Mouse (Mus musculus): ENCODE results near the gene Plxnc1.

Plxnc1 gene

DNA sequence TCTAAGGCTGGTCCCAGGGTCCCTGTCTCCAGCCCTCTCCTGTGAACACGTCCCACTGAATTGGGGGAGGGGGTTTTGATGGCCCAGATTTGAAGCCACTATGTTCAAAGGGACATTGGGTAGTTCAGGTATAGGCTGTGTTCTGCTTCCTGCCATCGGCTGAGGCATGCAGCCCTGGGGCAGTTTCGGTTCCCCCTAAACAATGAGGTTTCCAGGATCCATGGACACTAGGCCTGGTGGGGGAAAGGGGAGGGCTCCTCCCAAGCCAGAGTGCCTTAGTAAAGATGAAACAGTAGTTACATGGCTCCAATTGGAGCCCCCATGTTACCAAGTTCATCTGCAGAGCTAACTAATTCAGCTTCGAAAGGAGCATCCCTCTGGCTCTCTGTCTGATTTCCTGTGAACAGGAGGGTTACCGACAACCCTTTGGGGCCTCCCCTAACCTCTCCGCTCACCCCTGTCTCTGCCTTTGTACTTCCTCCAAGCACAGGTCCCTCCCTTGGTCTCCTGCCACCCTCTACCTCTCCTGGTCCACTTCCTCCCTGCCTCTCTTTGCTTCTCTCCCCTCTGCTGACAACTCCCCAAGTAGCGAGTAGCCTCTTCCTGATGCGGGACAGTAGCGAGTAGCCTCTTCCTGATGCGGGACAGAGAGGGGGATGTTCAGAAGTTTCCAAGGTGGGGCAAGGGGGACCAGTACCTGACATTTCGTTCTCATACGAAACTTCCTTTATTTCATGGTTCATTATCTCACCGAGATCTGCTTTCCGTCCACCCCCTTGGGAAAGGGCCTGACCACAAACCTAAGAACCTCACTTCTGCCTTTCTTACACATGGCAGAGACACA is 116.5 kb downstream of the Plxnc1 start:
- ATAC-seq (ENCODE audit: insufficient number of reproducible peaks, low FRiP score, low TSS enrichment): no peak

DNA sequence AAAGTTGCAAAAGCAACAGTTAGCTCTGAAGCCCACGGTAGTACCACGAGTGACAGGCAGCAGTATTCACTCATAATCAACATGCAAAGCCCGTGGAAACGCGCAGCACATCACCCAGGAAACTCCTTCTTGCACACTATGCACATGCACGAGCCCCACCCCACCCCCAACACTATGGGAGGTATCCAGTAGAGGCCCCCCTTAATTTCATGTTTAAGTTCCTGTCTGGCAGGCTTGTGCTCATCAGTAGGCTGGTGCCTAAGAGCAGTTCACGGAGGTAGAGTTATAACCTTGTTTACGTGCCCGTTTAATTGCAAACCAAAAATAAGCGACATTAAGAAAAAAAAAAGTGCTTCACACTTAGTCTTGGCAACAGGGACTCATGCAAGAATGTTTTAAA is 117.3 kb downstream of the Plxnc1 start:
- ATAC-seq (ENCODE audit: insufficient number of reproducible peaks, low FRiP score, low TSS enrichment): no peak

DNA sequence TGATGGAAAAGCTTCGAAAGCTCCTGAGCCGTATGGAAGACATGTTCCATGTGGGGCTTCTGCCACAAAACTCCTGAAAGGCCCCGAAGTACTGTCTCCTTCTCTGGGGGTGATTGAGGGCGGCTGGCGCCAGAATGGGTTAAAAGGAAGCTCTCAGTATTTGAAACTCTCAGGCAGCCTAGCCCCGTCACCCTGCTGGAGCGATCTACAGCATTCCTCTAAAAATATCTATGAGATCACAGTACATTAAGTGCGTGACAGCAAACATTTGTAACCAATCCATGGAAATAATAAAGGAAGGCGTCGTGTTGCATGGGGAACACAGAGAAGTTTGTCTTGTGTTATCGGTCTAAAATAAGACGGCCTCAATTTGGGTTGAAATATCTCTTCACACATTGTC is 118.2 kb downstream of the Plxnc1 start:
- no peak for ATAC-seq (ENCODE audit: insufficient number of reproducible peaks, low FRiP score, low TSS enrichment)

DNA sequence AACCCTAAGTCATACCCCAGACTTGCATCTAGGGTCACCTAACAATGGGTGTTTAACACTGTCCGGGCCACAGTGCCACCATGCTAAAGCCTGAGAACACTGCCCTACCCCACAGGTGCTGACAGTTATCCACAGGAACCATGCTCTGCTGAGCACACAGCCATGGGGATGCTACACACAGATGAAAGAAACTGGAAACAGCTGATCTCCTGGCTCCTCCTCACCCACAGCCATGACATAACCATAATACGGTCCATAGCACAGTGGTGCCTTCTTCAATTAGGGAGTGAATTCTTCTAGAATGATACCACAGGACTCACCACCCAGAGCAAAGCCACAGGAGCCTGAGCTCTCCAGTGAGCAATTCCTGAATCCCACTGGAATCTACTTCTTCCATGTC is 118.7 kb downstream of the Plxnc1 start:
- no peak for ATAC-seq (ENCODE audit: insufficient number of reproducible peaks, low FRiP score, low TSS enrichment)

DNA sequence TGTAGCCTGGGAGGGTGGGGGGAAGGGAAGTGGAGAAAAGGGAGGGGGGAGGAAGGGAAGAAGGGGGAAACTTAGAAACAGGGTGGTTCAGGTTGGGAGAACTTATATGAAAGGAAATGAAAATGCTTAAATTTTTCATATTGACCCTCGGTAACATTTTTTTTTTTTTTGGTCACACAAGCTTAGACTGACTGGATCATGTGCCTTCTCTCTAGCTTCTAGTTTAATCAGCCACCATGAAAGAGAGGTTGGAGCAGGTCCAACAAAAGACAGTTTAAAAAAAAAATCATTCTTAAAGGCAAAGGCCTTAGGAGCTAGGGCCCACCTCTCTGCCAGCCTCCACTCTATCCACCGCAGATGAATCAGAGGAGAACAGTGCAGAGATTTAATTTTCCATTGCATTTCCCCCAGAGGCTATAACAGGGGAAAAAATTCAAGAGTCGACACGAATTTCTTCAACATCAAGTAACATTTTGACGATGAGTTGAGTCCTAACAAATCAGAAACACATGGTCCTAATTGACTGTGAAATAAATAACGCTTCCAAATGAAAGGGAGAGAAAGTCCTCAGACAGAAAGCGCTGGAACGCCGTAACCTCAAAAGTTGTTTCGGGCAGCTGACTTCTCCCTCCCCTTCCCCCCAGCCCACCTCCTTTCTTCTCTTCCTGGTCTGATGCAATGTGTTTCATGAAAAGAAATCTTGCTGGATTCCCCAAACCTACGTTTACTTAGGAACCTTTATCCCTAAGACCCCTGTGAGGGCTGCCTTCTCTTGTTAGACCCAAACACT is 120.5 kb downstream of the Plxnc1 start:
- no peak for ATAC-seq (ENCODE audit: insufficient number of reproducible peaks, low FRiP score, low TSS enrichment)

DNA sequence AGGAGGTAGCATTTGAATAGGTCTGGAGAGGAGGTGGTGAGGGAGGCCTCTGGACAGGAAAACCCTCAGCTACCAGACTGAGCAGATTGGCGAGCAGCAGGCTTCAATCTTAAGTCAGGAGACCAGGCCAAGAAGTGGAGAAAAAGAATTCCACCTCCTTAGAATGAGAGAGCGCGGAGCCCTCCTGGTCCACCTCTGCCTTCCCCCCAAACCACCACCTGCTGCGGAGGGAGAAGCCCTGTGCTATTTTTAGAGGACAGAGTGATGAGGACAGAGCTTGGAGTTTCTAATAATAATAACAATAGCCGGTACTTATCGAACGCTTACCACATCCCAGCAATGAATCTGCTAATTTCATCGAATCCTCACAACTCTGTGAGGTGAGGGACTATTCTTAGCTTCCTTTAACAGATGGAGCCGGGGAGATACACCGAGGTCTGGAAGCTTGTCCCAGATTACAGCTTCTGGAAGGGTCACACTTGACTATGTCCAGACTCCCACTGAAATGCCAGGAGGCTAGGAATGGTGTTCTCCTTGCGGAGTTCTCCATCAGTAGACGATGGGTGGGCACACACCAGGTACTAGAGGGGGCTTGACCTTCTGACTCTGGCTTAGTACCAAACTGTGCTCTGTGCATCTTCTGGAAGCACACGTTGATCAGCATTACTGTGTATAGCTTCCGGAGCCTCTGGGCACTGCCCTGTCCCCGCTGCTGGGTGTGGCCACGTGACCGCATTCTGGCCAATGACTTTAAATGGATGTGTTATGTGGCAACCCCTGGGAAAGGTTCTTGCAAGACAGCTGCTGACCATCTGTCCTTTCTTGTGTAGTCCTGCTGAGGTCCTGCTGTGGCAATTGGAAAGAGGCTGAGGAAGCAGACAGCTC is 125.6 kb downstream of the Plxnc1 start:
- peak; percentile 68 for ATAC-seq (ENCODE audit: insufficient number of reproducible peaks, low FRiP score, low TSS enrichment)

DNA sequence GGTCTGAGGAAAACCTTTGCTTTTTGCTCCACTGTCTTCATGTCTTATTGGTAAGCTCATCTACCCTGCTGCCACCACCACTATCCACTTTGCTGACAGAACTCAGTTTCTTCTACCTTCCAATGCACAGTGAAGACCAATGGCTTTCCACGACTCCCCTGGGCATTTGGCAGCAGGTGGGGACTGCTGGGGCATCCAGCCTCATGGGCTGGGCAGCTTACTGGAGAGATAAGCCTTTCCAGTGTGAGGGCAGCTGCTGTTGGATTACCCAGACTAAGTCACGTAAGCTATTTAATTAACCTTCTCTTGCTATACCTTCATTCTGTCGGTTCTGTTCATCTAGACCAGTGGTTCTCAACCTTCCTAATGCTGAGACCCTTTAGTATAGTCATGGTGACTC is 126.5 kb downstream of the Plxnc1 start:
- ATAC-seq (ENCODE audit: insufficient number of reproducible peaks, low FRiP score, low TSS enrichment): no peak

DNA sequence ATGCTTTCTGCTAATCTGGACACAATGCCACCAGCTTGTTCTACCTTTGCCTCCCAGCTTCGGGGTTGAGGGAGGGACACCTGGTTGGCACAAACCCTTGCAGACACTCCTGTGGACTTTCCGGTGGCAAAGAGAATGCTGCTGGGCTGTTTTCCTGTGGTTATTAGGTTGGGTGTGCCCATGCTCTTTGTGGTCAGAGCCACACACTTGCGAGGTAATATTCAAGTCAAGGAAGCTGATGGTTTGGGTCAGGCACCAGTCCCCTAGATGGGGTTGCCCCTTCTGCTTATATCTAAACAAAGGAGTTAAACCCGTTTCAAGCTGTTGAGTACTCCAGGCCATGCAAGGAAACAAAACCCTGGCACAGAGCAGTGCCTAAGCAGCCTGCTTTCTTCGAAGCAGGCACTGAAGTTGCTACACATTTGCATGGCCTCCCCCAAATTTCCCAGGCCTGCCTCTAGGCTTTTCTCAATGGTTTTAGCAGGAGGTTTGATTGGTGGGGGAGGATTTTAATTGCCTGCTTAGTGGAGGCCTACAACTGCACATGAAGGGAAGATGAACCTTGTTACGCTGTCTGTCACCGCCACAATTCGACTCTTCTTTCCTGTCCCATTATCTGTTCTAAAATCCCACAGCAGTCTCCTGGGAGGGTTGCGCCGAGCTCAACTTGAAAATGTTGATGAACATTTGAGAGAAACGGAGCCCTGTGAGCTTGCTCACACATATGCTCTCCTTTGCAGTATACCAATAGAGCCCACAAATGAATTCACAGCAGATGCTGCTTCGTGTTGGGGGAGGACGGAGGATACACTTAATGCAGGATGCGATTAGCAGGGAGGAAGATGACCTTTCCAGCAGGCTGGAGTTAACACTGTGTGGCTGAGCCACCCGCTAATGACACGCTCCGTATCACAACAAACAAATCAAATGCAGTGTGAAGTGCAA is 132.5 kb downstream of the Plxnc1 start:
- no peak for ATAC-seq (ENCODE audit: insufficient number of reproducible peaks, low FRiP score, low TSS enrichment)

DNA sequence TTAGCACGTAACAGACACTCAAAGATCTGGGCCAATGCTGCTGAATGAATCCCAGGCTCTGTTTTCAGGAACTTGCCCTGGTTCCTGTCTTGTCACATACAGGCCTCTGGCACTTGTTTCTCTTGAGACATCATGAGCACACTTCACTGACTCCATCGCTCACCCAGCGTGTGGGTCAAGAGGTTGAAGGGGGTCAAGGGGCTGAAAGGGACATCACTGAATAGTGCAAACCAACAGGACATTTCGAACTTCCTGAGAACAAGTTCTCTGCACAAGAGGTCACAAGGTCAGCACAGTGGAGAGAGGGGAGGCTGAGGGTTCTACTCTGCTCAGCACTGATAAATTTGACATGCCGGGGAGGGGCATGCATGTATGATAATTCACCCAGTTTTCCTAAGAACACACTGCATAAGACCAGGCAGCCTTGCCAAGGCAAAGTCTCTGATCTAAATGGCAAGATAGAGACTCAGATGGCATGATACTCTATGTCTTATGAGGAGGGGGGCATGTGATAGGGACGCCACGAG is 134.6 kb downstream of the Plxnc1 start:
- no peak for ATAC-seq (ENCODE audit: insufficient number of reproducible peaks, low FRiP score, low TSS enrichment)

DNA sequence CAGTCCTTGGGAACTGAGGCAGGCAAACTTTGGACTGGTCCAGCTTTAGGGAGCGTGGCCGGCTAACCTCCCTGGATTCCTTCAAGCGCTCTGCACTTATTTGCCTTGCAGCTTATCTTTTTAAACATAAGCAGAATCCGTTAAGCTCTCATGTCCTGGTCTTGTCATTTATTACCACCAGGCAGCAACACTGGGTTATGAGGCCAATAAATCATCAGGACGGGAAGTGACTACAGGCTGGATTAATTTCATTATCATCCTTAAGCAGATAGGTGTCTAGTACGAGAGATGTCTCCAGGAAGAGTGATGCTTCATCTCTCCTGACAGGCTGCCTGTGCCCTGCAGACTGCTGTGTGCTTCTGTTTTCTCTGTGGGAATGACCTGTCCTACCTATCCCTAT is 136.4 kb downstream of the Plxnc1 start:
- no peak for ATAC-seq (ENCODE audit: insufficient number of reproducible peaks, low FRiP score, low TSS enrichment)

DNA sequence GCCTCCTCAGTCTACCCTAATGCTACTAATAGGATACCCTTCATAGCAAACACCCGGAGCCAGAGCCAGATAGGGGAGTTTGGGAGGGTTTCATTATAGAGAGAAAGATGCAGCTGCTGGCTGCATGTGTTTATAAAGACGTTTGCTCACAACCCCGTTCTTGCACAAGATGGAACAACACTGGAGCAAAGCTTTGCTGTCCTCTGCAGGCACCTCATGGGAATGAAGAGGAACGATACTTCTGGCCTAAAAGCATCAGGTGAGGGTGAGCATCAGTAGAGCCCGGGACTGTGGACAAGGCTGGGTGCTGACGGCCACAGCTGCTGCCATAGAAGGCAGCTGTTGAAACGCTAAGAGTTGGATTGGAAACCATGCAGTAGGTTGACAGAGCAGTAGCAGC is 137.3 kb downstream of the Plxnc1 start:
- ATAC-seq (ENCODE audit: insufficient number of reproducible peaks, low FRiP score, low TSS enrichment): no peak

DNA sequence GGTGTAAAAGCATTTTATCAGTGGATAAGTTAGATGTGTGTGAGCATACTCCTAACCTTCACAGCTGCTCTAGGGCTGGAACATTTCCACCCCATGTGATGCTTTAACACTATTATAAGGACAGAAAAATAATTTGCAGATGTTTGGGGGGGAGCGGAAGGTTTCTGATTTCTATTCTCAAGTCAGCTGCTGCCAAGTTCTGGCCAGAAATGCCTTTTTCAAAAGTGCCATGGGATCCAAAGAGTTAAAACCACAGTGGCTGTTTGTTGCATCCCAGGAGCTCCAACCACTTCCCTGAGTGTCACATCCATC is 139.8 kb downstream of the Plxnc1 start:
- ATAC-seq (ENCODE audit: insufficient number of reproducible peaks, low FRiP score, low TSS enrichment): no peak

DNA sequence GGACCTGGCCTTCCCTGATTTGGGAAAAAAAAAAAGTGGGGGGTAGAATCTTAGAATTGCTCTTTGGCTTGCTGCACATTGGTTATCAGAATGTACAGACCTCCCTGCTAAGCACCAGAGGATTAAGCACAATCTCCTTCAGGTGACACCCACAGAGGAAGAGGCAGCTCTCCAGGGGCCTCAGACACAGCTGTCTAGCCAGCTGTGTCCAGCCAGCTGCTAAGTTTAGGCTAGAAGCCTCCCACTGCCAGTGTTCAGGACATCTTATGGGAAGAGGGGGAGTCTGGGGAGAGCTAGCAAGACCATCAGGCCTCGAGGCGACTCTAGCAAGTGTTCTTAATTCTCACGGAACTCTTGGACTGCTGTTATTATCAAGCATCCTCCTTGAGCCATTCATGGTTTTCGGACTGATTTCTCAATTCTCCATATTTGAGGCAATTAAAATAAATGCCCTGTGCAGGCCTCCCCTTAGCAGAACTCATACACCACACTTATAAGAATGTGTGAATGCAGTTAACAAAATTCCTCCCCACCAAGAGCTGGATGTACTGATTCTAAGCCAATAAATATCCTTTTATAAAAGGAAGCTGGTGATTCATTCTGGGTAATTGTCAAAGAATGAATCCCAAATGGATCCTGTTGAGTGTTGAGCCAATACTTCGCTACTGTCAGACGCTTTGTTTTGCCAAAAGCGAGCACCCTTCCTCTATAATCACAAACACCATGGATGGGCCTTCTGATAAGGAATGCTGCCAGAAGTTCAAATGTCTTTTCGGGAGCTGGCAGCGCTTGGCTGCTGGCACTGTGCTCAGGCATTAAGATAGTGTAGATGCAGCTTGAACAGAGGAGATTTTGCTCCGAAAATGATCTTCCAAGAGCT is 140.4 kb downstream of the Plxnc1 start:
- ATAC-seq (ENCODE audit: insufficient number of reproducible peaks, low FRiP score, low TSS enrichment): no peak

DNA sequence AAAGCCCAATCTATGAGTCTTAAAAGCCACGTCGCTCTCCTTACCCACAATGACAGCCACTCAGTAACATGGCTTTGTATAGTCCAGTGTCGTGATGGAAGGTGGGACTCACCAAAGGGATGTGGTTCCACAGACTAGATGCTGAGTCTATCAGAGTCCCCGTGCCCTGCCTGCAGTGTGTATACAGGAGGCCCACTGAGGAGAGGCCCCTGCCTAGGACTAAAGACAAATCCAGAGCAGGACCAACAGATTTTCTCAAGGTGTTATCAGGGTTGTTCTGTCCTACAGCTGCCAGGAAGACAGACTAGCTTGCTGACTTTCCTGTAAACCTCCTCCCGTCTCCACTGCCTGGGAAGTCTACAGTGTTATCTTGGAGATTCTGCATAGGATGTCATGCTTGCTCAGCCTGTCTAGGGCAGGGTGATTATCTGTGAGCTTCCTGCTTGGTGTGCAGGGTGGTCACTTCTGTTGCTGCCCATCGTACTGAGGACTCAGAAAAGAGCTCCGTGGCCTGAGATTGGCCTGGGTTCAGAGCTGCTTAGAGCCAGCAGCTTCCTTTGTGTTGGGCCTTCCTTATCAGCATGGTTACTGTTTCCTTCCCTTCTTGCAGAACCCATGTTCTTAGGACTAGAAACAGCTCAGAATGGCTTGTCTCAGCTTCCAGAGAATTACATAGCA is 143.8 kb downstream of the Plxnc1 start:
- no peak for ATAC-seq (ENCODE audit: insufficient number of reproducible peaks, low FRiP score, low TSS enrichment)

DNA sequence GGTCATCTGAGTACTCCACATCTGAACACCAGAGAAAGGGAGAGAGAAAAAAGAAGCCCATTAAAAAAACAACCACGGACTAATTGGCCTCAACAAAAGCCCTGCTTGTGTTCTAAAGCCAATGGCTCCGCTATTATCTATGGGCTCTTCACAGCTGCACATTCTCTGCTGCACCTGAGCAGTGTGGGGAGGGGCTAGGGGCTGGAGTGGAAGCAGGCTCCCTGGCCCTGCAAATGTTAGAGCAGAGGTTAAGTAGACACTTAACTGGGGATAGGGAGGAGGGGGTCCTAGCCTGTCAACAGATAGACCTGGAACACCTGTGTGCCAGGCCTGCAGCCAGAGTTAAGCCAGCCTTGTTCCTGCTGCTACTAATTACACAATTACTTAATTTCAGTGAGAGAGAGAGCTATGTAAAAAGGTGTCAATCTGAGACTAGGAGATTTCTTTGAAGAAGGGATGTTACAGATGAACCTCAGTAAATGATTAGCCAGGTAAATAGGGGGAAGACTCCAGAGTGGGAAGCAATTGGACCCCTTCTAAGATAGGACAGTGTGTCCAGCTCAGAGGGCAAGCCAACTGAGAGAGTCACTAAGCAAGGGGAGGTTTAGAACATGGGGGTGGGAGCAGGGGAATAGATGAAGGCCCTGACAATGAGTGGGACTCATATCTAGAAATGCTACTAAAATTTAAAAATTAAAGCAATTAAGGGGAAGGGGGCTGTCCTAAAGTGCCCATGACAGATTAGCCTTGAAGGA is 145.0 kb downstream of the Plxnc1 start:
- no peak for ATAC-seq (ENCODE audit: insufficient number of reproducible peaks, low FRiP score, low TSS enrichment)

DNA sequence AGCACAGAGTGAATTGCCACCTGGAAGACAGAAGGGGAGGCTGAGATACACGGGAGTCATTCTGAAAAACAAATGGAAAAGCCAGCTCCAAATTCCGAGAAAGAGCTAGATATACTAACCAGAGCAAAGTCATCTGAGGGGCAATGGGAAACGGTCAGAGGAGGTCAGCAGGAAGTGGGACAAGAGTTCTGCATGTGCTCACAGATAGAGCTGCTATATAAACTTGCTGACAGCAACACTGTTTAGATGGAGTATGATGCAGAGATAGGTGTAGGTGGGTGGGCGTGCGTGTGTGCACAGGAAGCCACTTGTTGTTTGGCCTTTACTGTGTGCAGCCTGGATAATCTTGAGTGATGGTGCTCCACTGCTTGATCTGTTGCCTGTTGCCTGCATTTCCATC is 146.5 kb downstream of the Plxnc1 start:
- ATAC-seq (ENCODE audit: insufficient number of reproducible peaks, low FRiP score, low TSS enrichment): no peak

DNA sequence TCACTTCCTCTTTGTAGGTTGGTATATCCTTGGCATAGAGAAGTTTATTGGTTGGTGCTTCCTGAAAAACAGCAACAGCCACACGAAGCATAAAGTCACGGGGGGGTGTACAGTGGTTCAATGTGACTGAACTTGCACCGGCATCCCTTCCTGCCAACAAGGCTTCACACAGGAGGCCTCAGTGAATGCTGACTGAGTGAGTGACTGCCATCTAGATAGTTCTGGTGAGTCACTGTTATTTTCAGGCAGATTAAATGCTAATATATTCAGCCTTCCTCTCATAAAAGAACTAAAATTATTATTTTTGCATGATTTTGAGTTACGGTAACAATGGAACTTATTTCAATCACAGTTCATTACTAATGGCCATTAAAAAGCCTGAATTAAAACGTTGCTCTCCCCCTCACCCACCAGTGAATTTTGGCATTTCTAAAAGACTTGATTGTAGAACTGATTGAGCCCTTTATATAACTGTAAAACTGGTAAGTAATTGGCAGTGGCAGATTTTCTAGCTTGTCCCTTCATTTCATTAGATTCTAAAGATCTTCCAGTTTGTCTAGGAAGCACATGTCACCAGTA is 149.9 kb downstream of the Plxnc1 start:
- ATAC-seq (ENCODE audit: insufficient number of reproducible peaks, low FRiP score, low TSS enrichment): no peak

All from cerebellum, adult (tissue).